9 mouse cellular contexts compared by ENCODE assay signal in genomic region chr9:45953511-45954293, GRCm38 (mm10). TPM values are rescaled to one million over a fixed set of nuclear protein-coding genes. Genes with fewer than 3 reads are reported as not detected.
DNase-seq lines count a peak whose midpoint lies in the region; ATAC-seq and TF ChIP-seq lines count a peak whose summit lies in the region.
"Had no signal": no experiment of that assay in that cellular context is flagged by ENCODE, and none has a peak within 500 bp of the region (broad histone marks: within the 10 kb centered on the region; RNA-seq: fewer than 3 reads in every experiment).

No protein-coding gene starts in this region.

- 67% methylated on average over 13 of the region's 13 CpGs for WGBS in forebrain, embryonic 11.5 days
- WGBS in limb, embryonic 11.5 days = 66% methylated on average over 13 of the region's 13 CpGs
- 59% methylated on average over 13 of the region's 13 CpGs for WGBS in midbrain, postnatal 0 days

- H3K4me2 ChIP-seq in CH12.LX (ENCODE audit: insufficient read depth, low read depth, poor library complexity, severe bottlenecking) = peak overlapping the region; percentile 78
- H3K4me2 ChIP-seq in forebrain, embryonic 11.5 days (ENCODE audit: low read depth, low read length, severe bottlenecking) = peak overlapping the region; percentile 93
- H3K4me2 ChIP-seq in limb, embryonic 11.5 days (ENCODE audit: low read depth, severe bottlenecking) = peak overlapping the region; percentile 90
- peak overlapping the region; percentile 89 for H3K4me2 ChIP-seq in midbrain, postnatal 0 days (ENCODE audit: low read depth, low read length, poor library complexity, severe bottlenecking)

- no peak for TF ChIP-seq RAD21 in CH12.LX (IDR thresholded peaks at IDR 0.05; ENCODE audit: low read depth, low read length)

- H3K27me3 ChIP-seq in CH12.LX (replicated peaks) = no peaks in the 10 kb centered on the region
- no peaks in the 10 kb centered on the region for H3K27me3 ChIP-seq in forebrain, embryonic 11.5 days (ENCODE audit: control insufficient read depth, insufficient read depth, low read length)
- no peaks in the 10 kb centered on the region for H3K27me3 ChIP-seq in limb, embryonic 11.5 days (ENCODE audit: control insufficient read depth, insufficient read depth, low read length)
- H3K27me3 ChIP-seq in midbrain, postnatal 0 days (ENCODE audit: insufficient read depth, low read length) = no peaks in the 10 kb centered on the region
- H3K27me3 ChIP-seq: Patski had no signal

- H3K9ac ChIP-seq in CH12.LX (ENCODE audit: insufficient read depth, low read depth) = peak overlapping the region; percentile 98
- peak overlapping the region; percentile 86 for H3K9ac ChIP-seq in forebrain, embryonic 11.5 days (ENCODE audit: low read length)
- H3K9ac ChIP-seq in limb, embryonic 11.5 days (ENCODE audit: low read length) = peak overlapping the region; percentile 91
- H3K9ac ChIP-seq in midbrain, postnatal 0 days (replicated peaks; ENCODE audit: low read length, poor library complexity, severe bottlenecking) = peak overlapping the region; percentile 91; the same call in 1 of the 2 replicates

- dilution Hi-C loops in CH12.LX (cut with MboI; ENCODE audit: extremely low pct_ligation_motif_present, extremely low pct_unique_long_range_greater_than_20kb, low sequenced_read_pairs) = no loop called here

- peaks cover 6 to 27% of the 10 kb centered on the region in 2 experiments; a peak in 3 of 4 replicates for H3K4me1 ChIP-seq in CH12.LX (ENCODE audit: control insufficient read depth in 1 of 2, insufficient read depth in 2 of 2)
- H3K4me1 ChIP-seq in forebrain, embryonic 11.5 days (replicated peaks; ENCODE audit: control insufficient read depth, insufficient read depth, low read length) = peaks cover 11% of the 10 kb centered on the region; the same call in 1 of the 2 replicates
- peaks cover 12% of the 10 kb centered on the region for H3K4me1 ChIP-seq in limb, embryonic 11.5 days (ENCODE audit: control insufficient read depth, insufficient read depth, low read length)
- peaks cover 13% of the 10 kb centered on the region; the same call in 1 of the 2 replicates for H3K4me1 ChIP-seq in midbrain, postnatal 0 days (ENCODE audit: insufficient read depth, low read length)

- peak; percentile 15 to 22 for DNase-seq in cerebellum, postnatal 25 days
- no peak for DNase-seq in cerebellum, postnatal 14 days
- DNase-seq in CH12.LX (ENCODE audit: extremely low read depth) = no peak
- no peak for DNase-seq in forebrain, embryonic 11.5 days (ENCODE audit: low spot score)
- DNase-seq in limb, embryonic 11.5 days (ENCODE audit: low spot score) = no peak
- DNase-seq in midbrain, postnatal 0 days (ENCODE audit: low spot score) = no peak
- DNase-seq in layer of hippocampus, adult 8-10 months (ENCODE audit: low spot score in 2 of 2) = no peak
- no peak for DNase-seq in layer of hippocampus, adult 11-12 months (ENCODE audit: low spot score)

- no peak overlapping the region for H3K27ac ChIP-seq in CH12.LX (ENCODE audit: insufficient read depth, low read depth)
- H3K27ac ChIP-seq in forebrain, embryonic 11.5 days (ENCODE audit: low read depth, low read length) = no peak overlapping the region
- peak overlapping the region; percentile 70; the same call in 1 of the 2 replicates for H3K27ac ChIP-seq in limb, embryonic 11.5 days (replicated peaks; ENCODE audit: low read depth, low read length)
- peak overlapping the region; percentile 84 for H3K27ac ChIP-seq in midbrain, postnatal 0 days (ENCODE audit: low read depth, low read length)

- ATAC-seq in forebrain, embryonic 11.5 days (replicated peaks; ENCODE audit: low FRiP score) = no peak
- ATAC-seq in limb, embryonic 11.5 days (ENCODE audit: insufficient number of reproducible peaks, low FRiP score, low TSS enrichment, low read depth) = no peak
- ATAC-seq in midbrain, postnatal 0 days (ENCODE audit: low FRiP score) = no peak

- peak overlapping the region; percentile 90 to 94 (median 92) for H3K4me3 ChIP-seq in CH12.LX (replicated peaks in 1 of 3; ENCODE audit: low read depth in 2 of 3, low read length in 2 of 3, poor library complexity in 1 of 3)
- H3K4me3 ChIP-seq in forebrain, embryonic 11.5 days (ENCODE audit: low read depth, low read length) = peak overlapping the region; percentile 83
- peak overlapping the region; percentile 89 for H3K4me3 ChIP-seq in limb, embryonic 11.5 days (ENCODE audit: low read depth, low read length)
- peak overlapping the region; percentile 95 for H3K4me3 ChIP-seq in midbrain, postnatal 0 days (ENCODE audit: low read depth, low read length)

- no peak for TF ChIP-seq CTCF in CH12.LX (conservative IDR thresholded peaks at IDR 0.05 in 1 of 2, IDR thresholded peaks at IDR 0.05 in 1 of 2; ENCODE audit: low read depth in 2 of 2, low read length in 2 of 2)
- TF ChIP-seq CTCF in midbrain, postnatal 0 days (IDR thresholded peaks at IDR 0.05) = no peak

- in situ Hi-C loops in CH12.LX (cut with MboI; ENCODE audit: low pct_ligation_motif_present, low pct_unique_long_range_greater_than_20kb, low sequenced_read_pairs) = no loop called here

- no peak for TF ChIP-seq POLR2A in CH12.LX (IDR thresholded peaks at IDR 0.05; ENCODE audit: low read depth, low read length)

- H3K36me3 ChIP-seq in CH12.LX (replicated peaks in 1 of 2; ENCODE audit: control insufficient read depth in 1 of 2, insufficient read depth in 1 of 2, low read length in 1 of 2) = peaks cover 25 to 51% of the 10 kb centered on the region in 2 experiments
- H3K36me3 ChIP-seq in forebrain, embryonic 11.5 days (ENCODE audit: control insufficient read depth, insufficient read depth, low read length) = no peaks in the 10 kb centered on the region; the same call in 1 of the 2 replicates
- H3K36me3 ChIP-seq in limb, embryonic 11.5 days (ENCODE audit: control insufficient read depth, insufficient read depth, low read length) = peaks cover 4% of the 10 kb centered on the region
- peaks cover 30% of the 10 kb centered on the region for H3K36me3 ChIP-seq in midbrain, postnatal 0 days (ENCODE audit: insufficient read depth, low read length)

- no peak; the same call in 1 of the 2 replicates for TF ChIP-seq EP300 in CH12.LX (IDR thresholded peaks at IDR 0.05; ENCODE audit: low read length)

- no peaks in the 10 kb centered on the region for H3K9me3 ChIP-seq in CH12.LX (replicated peaks; ENCODE audit: low read length)
- H3K9me3 ChIP-seq in forebrain, embryonic 11.5 days (ENCODE audit: control insufficient read depth, low read length) = no peaks in the 10 kb centered on the region
- no peaks in the 10 kb centered on the region for H3K9me3 ChIP-seq in limb, embryonic 11.5 days (ENCODE audit: control insufficient read depth, low read length)
- no peaks in the 10 kb centered on the region for H3K9me3 ChIP-seq in midbrain, postnatal 0 days (ENCODE audit: low read length)

- H3K79me2 ChIP-seq in CH12.LX (replicated peaks; ENCODE audit: control insufficient read depth, extremely low read depth, insufficient read depth, poor library complexity, severe bottlenecking) = peaks cover 6% of the 10 kb centered on the region; the same call in 1 of the 2 replicates

RNA-seq across cellular contexts. Expression of gene Sidt2, which starts 1.4 kb away (rescaled TPM):
- 41.0 and 47.8 TPM in 2 replicates for total RNA-seq in CH12.LX (2012; rRNA removed)
- 36.4 and 38.9 TPM in 2 replicates for total RNA-seq in CH12.LX (2014; rRNA removed)
- polyA plus RNA-seq in CH12.LX (2012; ENCODE audit: insufficient read length, low read depth) = 110 and 143 TPM in 2 replicates
- polyA plus RNA-seq in forebrain, embryonic 11.5 days (2014; fragmentation: Nextera tagmentation; extraction: Ambion mirVana) = 21.2 and 28.5 TPM in 2 replicates
- polyA plus RNA-seq in limb, embryonic 11.5 days (2014; fragmentation: Nextera tagmentation; extraction: Ambion mirVana) = 24.3 and 26.6 TPM in 2 replicates
- total RNA-seq in midbrain, postnatal 0 days (2014; rRNA removed) = 107 and 115 TPM in 2 replicates
- polyA plus RNA-seq in midbrain, postnatal 0 days (2015; fragmentation: Nextera tagmentation; extraction: Ambion mirVana) = 46.7 and 50.8 TPM in 2 replicates
- total RNA-seq in layer of hippocampus, adult 8-10 months (2022) = 10 to 100 TPM; 67.6 to 81.0 (median 74.0) TPM

RNA-seq across cellular contexts. Expression of gene Tagln, which starts 17.8 kb away (rescaled TPM):
- 0.46 and 0.59 TPM in 2 replicates for total RNA-seq in CH12.LX (2012; rRNA removed)
- total RNA-seq in CH12.LX (2014; rRNA removed) = 0.28 TPM in 1 of 2 replicates, not detected in the other
- 1.6 and 2.3 TPM in 2 replicates for polyA plus RNA-seq in CH12.LX (2012; ENCODE audit: insufficient read length, low read depth)
- polyA plus RNA-seq in forebrain, embryonic 11.5 days (2014; fragmentation: Nextera tagmentation; extraction: Ambion mirVana) = 22.0 and 26.5 TPM in 2 replicates
- polyA plus RNA-seq in limb, embryonic 11.5 days (2014; fragmentation: Nextera tagmentation; extraction: Ambion mirVana) = 5.1 and 7.7 TPM in 2 replicates
- total RNA-seq in midbrain, postnatal 0 days (2014; rRNA removed) = 5.2 and 5.3 TPM in 2 replicates
- 4.2 and 5.2 TPM in 2 replicates for polyA plus RNA-seq in midbrain, postnatal 0 days (2015; fragmentation: Nextera tagmentation; extraction: Ambion mirVana)
- total RNA-seq in layer of hippocampus, adult 8-10 months (2022) = 10 to 100 TPM in 2 of 4 experiments, 1 to 10 TPM in 2; 4.2 to 16.3 (median 8.8) TPM

RNA-seq across cellular contexts. Expression of gene Rnf214, which starts 47.0 kb away (rescaled TPM):
- 9.4 and 9.7 TPM in 2 replicates for total RNA-seq in CH12.LX (2012; rRNA removed)
- 4.4 and 5.3 TPM in 2 replicates for total RNA-seq in CH12.LX (2014; rRNA removed)
- polyA plus RNA-seq in CH12.LX (2012; ENCODE audit: insufficient read length, low read depth) = 16.1 and 19.4 TPM in 2 replicates
- polyA plus RNA-seq in forebrain, embryonic 11.5 days (2014; fragmentation: Nextera tagmentation; extraction: Ambion mirVana) = 80.6 and 90.6 TPM in 2 replicates
- 64.0 and 66.7 TPM in 2 replicates for polyA plus RNA-seq in limb, embryonic 11.5 days (2014; fragmentation: Nextera tagmentation; extraction: Ambion mirVana)
- total RNA-seq in midbrain, postnatal 0 days (2014; rRNA removed) = 51.4 and 53.4 TPM in 2 replicates
- polyA plus RNA-seq in midbrain, postnatal 0 days (2015; fragmentation: Nextera tagmentation; extraction: Ambion mirVana) = 70.5 and 84.6 TPM in 2 replicates
- total RNA-seq in layer of hippocampus, adult 8-10 months (2022) = 10 to 100 TPM; 67.3 to 79.6 (median 72.2) TPM

RNA-seq across cellular contexts. Expression of gene Pcsk7, which starts 47.4 kb away (rescaled TPM):
- total RNA-seq in CH12.LX (2012; rRNA removed) (18.5 and 21.2 TPM in 2 replicates), CH12.LX (2014; rRNA removed) (16.5 and 20.9 TPM in 2 replicates)
- polyA plus RNA-seq in CH12.LX (2012; ENCODE audit: insufficient read length, low read depth) = 15.5 and 17.9 TPM in 2 replicates
- 17.9 and 18.8 TPM in 2 replicates for polyA plus RNA-seq in forebrain, embryonic 11.5 days (2014; fragmentation: Nextera tagmentation; extraction: Ambion mirVana)
- 13.4 and 15.4 TPM in 2 replicates for polyA plus RNA-seq in limb, embryonic 11.5 days (2014; fragmentation: Nextera tagmentation; extraction: Ambion mirVana)
- 23.2 and 46.8 TPM in 2 replicates for total RNA-seq in midbrain, postnatal 0 days (2014; rRNA removed)
- 18.2 and 20.2 TPM in 2 replicates for polyA plus RNA-seq in midbrain, postnatal 0 days (2015; fragmentation: Nextera tagmentation; extraction: Ambion mirVana)
- 10 to 100 TPM; 23.8 to 33.7 (median 26.2) TPM for total RNA-seq in layer of hippocampus, adult 8-10 months (2022)

RNA-seq across cellular contexts. Expression of gene Pafah1b2, which starts 58.8 kb away (rescaled TPM):
- total RNA-seq in CH12.LX (2012; rRNA removed) (94.8 and 117 TPM in 2 replicates), CH12.LX (2014; rRNA removed) (109 and 125 TPM in 2 replicates)
- 122 and 130 TPM in 2 replicates for polyA plus RNA-seq in CH12.LX (2012; ENCODE audit: insufficient read length, low read depth)
- 274 and 277 TPM in 2 replicates for polyA plus RNA-seq in forebrain, embryonic 11.5 days (2014; fragmentation: Nextera tagmentation; extraction: Ambion mirVana)
- 219 and 224 TPM in 2 replicates for polyA plus RNA-seq in limb, embryonic 11.5 days (2014; fragmentation: Nextera tagmentation; extraction: Ambion mirVana)
- total RNA-seq in midbrain, postnatal 0 days (2014; rRNA removed) = 237 and 357 TPM in 2 replicates
- polyA plus RNA-seq in midbrain, postnatal 0 days (2015; fragmentation: Nextera tagmentation; extraction: Ambion mirVana) = 241 and 249 TPM in 2 replicates
- total RNA-seq in layer of hippocampus, adult 8-10 months (2022) = 100 to 1,000 TPM; 195 to 219 (median 207) TPM

Comparison
In these comparisons a context has a peak if more than half of its experiments do, and no peak if none do; other contexts are left out.
1. DNase-seq: peak in cerebellum, postnatal 25 days (2 of 2); none in cerebellum, postnatal 14 days (0 of 2), CH12.LX (single experiment), forebrain, embryonic 11.5 days (single experiment), limb, embryonic 11.5 days (single experiment), midbrain, postnatal 0 days (single experiment), layer of hippocampus, adult 8-10 months (0 of 2) and layer of hippocampus, adult 11-12 months (single experiment).
2. H3K27ac ChIP-seq: peak in limb, embryonic 11.5 days (single experiment) and midbrain, postnatal 0 days (single experiment); none in CH12.LX (single experiment) and forebrain, embryonic 11.5 days (single experiment).
3. Peak in every context shown above with its lines, with median percentiles within 50 percentile points of each other: H3K4me2 ChIP-seq, H3K4me3 ChIP-seq and H3K9ac ChIP-seq.